Comparison of ENCODE assay signal across 12 mouse cellular contexts in genomic region chr4:154297761-154298160, GRCm38 (mm10). TPM values are rescaled to one million over a fixed set of nuclear protein-coding genes. Genes with fewer than 3 reads are reported as not detected.
DNase-seq lines count a peak whose midpoint lies in the region; ATAC-seq and TF ChIP-seq lines count a peak whose summit lies in the region.
"Had no signal": no experiment of that assay in that cellular context is flagged by ENCODE, and none has a peak within 500 bp of the region (broad histone marks: within the 10 kb centered on the region; RNA-seq: fewer than 3 reads in every experiment).

No protein-coding gene starts in this region.

- 46% methylated on average over 9 of the region's 9 CpGs for WGBS in forebrain, postnatal 0 days

- H3K4me2 ChIP-seq in forebrain, postnatal 0 days (ENCODE audit: low read depth): no peak overlapping the region
- H3K4me2 ChIP-seq: embryonic facial prominence, embryonic 12.5 days; neural tube, embryonic 13.5 days had no signal

- no peak overlapping the region for H3K27ac ChIP-seq in forebrain, postnatal 0 days (ENCODE audit: low read depth, low read length)
- H3K27ac ChIP-seq: embryonic facial prominence, embryonic 12.5 days; neural tube, embryonic 13.5 days had no signal

- ATAC-seq in forebrain, postnatal 0 days: no peak

- intact Hi-C loops in left cerebral cortex, postnatal 36 days (cut with DNase I): no loop called here

- peaks cover 20% of the 10 kb centered on the region for H3K27me3 ChIP-seq in forebrain, postnatal 0 days (ENCODE audit: insufficient read depth, low read length)
- H3K27me3 ChIP-seq: CH12.LX had no signal

- H3K9ac ChIP-seq in forebrain, postnatal 0 days: no peak overlapping the region
- H3K9ac ChIP-seq: embryonic facial prominence, embryonic 12.5 days; neural tube, embryonic 13.5 days had no signal

- H3K9me3 ChIP-seq in forebrain, postnatal 0 days (ENCODE audit: low read length): no peaks in the 10 kb centered on the region
- H3K9me3 ChIP-seq: embryonic facial prominence, embryonic 12.5 days; neural tube, embryonic 13.5 days had no signal

- TF ChIP-seq CTCF in forebrain, postnatal 0 days (IDR thresholded peaks at IDR 0.05; ENCODE audit: low read depth): no peak

- DNase-seq in urinary bladder, postnatal 14 days (ENCODE audit: low spot score): peak; percentile 28
- no peak for DNase-seq in urinary bladder, postnatal 10 days (ENCODE audit: low spot score)
- DNase-seq in kidney, adult 8-10 months: peak; percentile 83 to 85
- peak; percentile 49 to 75 for DNase-seq in lung, adult 18-20 months
- no peak for DNase-seq in frontal cortex, postnatal 25 days (ENCODE audit: low spot score in 2 of 2)
- no peak for DNase-seq in left cerebral cortex, postnatal 36 days (ENCODE audit: low spot score in 2 of 2)
- no peak for DNase-seq in adrenal gland, postnatal 4 days (ENCODE audit: low spot score in 2 of 2)
- DNase-seq in forebrain, postnatal 0 days: no peak

- no peaks in the 10 kb centered on the region for H3K4me1 ChIP-seq in forebrain, postnatal 0 days (ENCODE audit: insufficient read depth)

- H3K4me3 ChIP-seq in forebrain, postnatal 0 days (ENCODE audit: low read depth, low read length): no peak overlapping the region
- H3K4me3 ChIP-seq: embryonic facial prominence, embryonic 12.5 days; neural tube, embryonic 13.5 days had no signal

- H3K36me3 ChIP-seq in forebrain, postnatal 0 days (ENCODE audit: insufficient read depth): no peaks in the 10 kb centered on the region
- H3K36me3 ChIP-seq: embryonic facial prominence, embryonic 12.5 days; neural tube, embryonic 13.5 days had no signal

RNA-seq across cellular contexts. Expression of gene Arhgef16, which starts 3.7 kb away (rescaled TPM):
- total RNA-seq in left cerebral cortex, postnatal 36 days (2021): under 1 TPM; 0.59 to 0.62 TPM
- 1 to 10 TPM; 2.2 to 8.5 TPM for total RNA-seq in adrenal gland, postnatal 4 days (2021)
- 1.1 and 2.4 TPM in 2 replicates for total RNA-seq in forebrain, postnatal 0 days (2014; rRNA removed)
- polyA plus RNA-seq in forebrain, postnatal 0 days (2015; fragmentation: Nextera tagmentation; extraction: Ambion mirVana): 1.4 and 1.5 TPM in 2 replicates
- total RNA-seq: CH12.LX had no signal

RNA-seq across cellular contexts. Expression of gene B230104I21Rik, which starts 38.2 kb away (rescaled TPM):
- total RNA-seq in left cerebral cortex, postnatal 36 days (2021): not detected
- total RNA-seq in adrenal gland, postnatal 4 days (2021): not detected
- 0.54 and 0.90 TPM in 2 replicates for total RNA-seq in forebrain, postnatal 0 days (2014; rRNA removed)
- not detected in 2 replicates for polyA plus RNA-seq in forebrain, postnatal 0 days (2015; fragmentation: Nextera tagmentation; extraction: Ambion mirVana)
- total RNA-seq: CH12.LX had no signal
- polyA plus RNA-seq: embryonic facial prominence, embryonic 12.5 days; large intestine, adult 2 months; neural tube, embryonic 13.5 days had no signal

Comparison
In these comparisons a context has a peak if more than half of its experiments do, and no peak if none do; other contexts are left out.
1. DNase-seq: peak in urinary bladder, postnatal 14 days (single experiment), kidney, adult 8-10 months (2 of 2) and lung, adult 18-20 months (2 of 2); none in urinary bladder, postnatal 10 days (single experiment), frontal cortex, postnatal 25 days (0 of 2), left cerebral cortex, postnatal 36 days (0 of 2), adrenal gland, postnatal 4 days (0 of 2) and forebrain, postnatal 0 days (single experiment).